Mouse (Mus musculus) MEL (cell line): ENCODE results near the gene Nfxl1. TPM values are rescaled to one million over a fixed set of nuclear protein-coding genes. Genes with fewer than 3 reads are reported as not detected.
A peak's percentile ranks its signal among the peaks of the same experiment; 100 is the strongest.

Experiments used
- DNase-seq: peaks from one replicate; pipeline ENCODE4 v3.0.0; 2011; ENCODE audit warnings: low read depth, low spot score
- H3K27ac ChIP-seq: 2 replicates; pipeline ENCODE4 v1.5.1; 2012; ENCODE audit warnings: low read depth, mild to moderate bottlenecking, control low read depth, low read length, moderate library complexity; ENCODE audit not compliant: control insufficient read depth
- H3K27me3 ChIP-seq, 2 experiments: fragments of 150-350 bp in 1 of 2; sonication (generic) in 1 of 2; 2 replicates each; pipeline ENCODE4 v1.6.1; 2012; ENCODE audit warnings: low read length in 2 of 2, mild to moderate bottlenecking in 2 of 2, improper control_type of control experiment in 1 of 2, moderate library complexity in 1 of 2; ENCODE audit not compliant: insufficient read depth in 2 of 2, control insufficient read depth in 1 of 2
- H3K36me3 ChIP-seq, 2 experiments: 2 replicates each; pipeline ENCODE4 v1.6.1; 2012 to 2014; ENCODE audit warnings: low read length in 2 of 2, improper control_type of control experiment in 1 of 2, inconsistent platforms in 1 of 2, mild to moderate bottlenecking in 1 of 2; ENCODE audit not compliant: insufficient read depth in 2 of 2, control insufficient read depth in 1 of 2
- H3K4me1 ChIP-seq, 2 experiments: fragments of 150-350 bp in 1 of 2; sonication (generic) in 1 of 2; 2 replicates each; pipeline ENCODE4 v1.6.1; 2012; ENCODE audit warnings: low read length in 2 of 2, improper control_type of control experiment in 1 of 2, mild to moderate bottlenecking in 1 of 2; ENCODE audit not compliant: insufficient read depth in 2 of 2, control insufficient read depth in 1 of 2
- H3K4me3 ChIP-seq, 2 experiments: fragments of 150-350 bp in 1 of 2; sonication (generic) in 1 of 2; 2 replicates each; pipeline ENCODE4 v1.5.1; 2012; ENCODE audit warnings: low read depth in 2 of 2, low read length in 2 of 2, mild to moderate bottlenecking in 2 of 2, moderate library complexity in 2 of 2, control low read depth in 1 of 2, improper control_type of control experiment in 1 of 2; ENCODE audit not compliant: control insufficient read depth in 1 of 2, insufficient read depth in 1 of 2
- H3K79me2 ChIP-seq: 2 replicates; pipeline ENCODE4 v1.6.1; 2012; ENCODE audit warnings: mild to moderate bottlenecking, low read length, moderate library complexity; ENCODE audit not compliant: control insufficient read depth, poor library complexity, insufficient read depth
- H3K9ac ChIP-seq: 2 replicates; pipeline ENCODE4 v1.6.1; 2012; ENCODE audit warnings: low read depth, mild to moderate bottlenecking, control low read depth, low read length, moderate library complexity; ENCODE audit not compliant: control insufficient read depth, poor library complexity, severe bottlenecking
- H3K9me3 ChIP-seq: fragments of 150-350 bp; sonication (generic); replicated peaks from 2 replicates; pipeline ENCODE4 v1.6.1; 2012; ENCODE audit warnings: mild to moderate bottlenecking, low read length, improper control_type of control experiment, moderate library complexity; ENCODE audit not compliant: insufficient read depth
- CHD1 ChIP-seq: IDR thresholded peaks from 2 replicates; pipeline ENCODE4 v1.6.1; 2012; ENCODE audit warnings: low read depth, mild to moderate bottlenecking, inconsistent platforms, low read length, improper control_type of control experiment
- CTCF ChIP-seq, 3 experiments: IDR thresholded peaks in 2 of 3; conservative IDR thresholded peaks in 1 of 3; 2 replicates each; pipeline ENCODE4 v1.5.1; 2011 to 2012; ENCODE audit warnings: low read length in 3 of 3, low read depth in 2 of 3, mild to moderate bottlenecking in 2 of 3, improper control_type of control experiment in 1 of 3, inconsistent platforms in 1 of 3, mixed read lengths in 1 of 3, moderate library complexity in 1 of 3; ENCODE audit not compliant: control insufficient read depth in 1 of 3, insufficient read depth in 1 of 3, poor library complexity in 1 of 3, severe bottlenecking in 1 of 3
- EP300 ChIP-seq, 2 experiments: IDR thresholded peaks; 2 replicates each; pipeline ENCODE4 v1.6.1; 2011; ENCODE audit warnings: improper control_type of control experiment in 2 of 2, low read length in 2 of 2, low read depth in 1 of 2, mild to moderate bottlenecking in 1 of 2
- GATA1 ChIP-seq: IDR thresholded peaks from 2 replicates; pipeline ENCODE4 v1.6.1; 2011; ENCODE audit warnings: low read depth, low read length, improper control_type of control experiment
- KAT2A ChIP-seq: conservative IDR thresholded peaks from 2 replicates; pipeline ENCODE4 v1.6.1; 2012; ENCODE audit warnings: low read depth, low read length, improper control_type of control experiment, inconsistent platforms
- MAFK ChIP-seq: IDR thresholded peaks from 2 replicates; pipeline ENCODE4 v1.6.1; 2011; ENCODE audit warnings: low read depth, mild to moderate bottlenecking, low read length, improper control_type of control experiment, borderline replicate concordance
- MAZ ChIP-seq: IDR thresholded peaks from 2 replicates; pipeline ENCODE4 v1.6.1; 2012; ENCODE audit warnings: low read depth, mild to moderate bottlenecking, inconsistent platforms, low read length, improper control_type of control experiment
- MEF2A ChIP-seq: IDR thresholded peaks from 2 replicates; pipeline ENCODE4 v1.6.1; 2014; ENCODE audit warnings: low read depth, mild to moderate bottlenecking, inconsistent platforms, low read length, improper control_type of control experiment; ENCODE audit not compliant: poor library complexity, insufficient replicate concordance, severe bottlenecking; ENCODE audit errors: extremely low read depth
- MXI1 ChIP-seq: IDR thresholded peaks from 2 replicates; pipeline ENCODE4 v1.6.1; 2011; ENCODE audit warnings: mild to moderate bottlenecking, low read depth, low read length, improper control_type of control experiment
- NELFE ChIP-seq: IDR thresholded peaks from 2 replicates; pipeline ENCODE4 v1.6.1; 2011; ENCODE audit warnings: low read depth, low read length, improper control_type of control experiment
- NRF1 ChIP-seq: IDR thresholded peaks from 2 replicates; pipeline ENCODE4 v1.6.1; 2014; ENCODE audit warnings: low read depth, mild to moderate bottlenecking, inconsistent platforms, low read length, improper control_type of control experiment, moderate library complexity; ENCODE audit not compliant: poor library complexity, insufficient read depth, severe bottlenecking
- POLR2A ChIP-seq, 2 experiments: IDR thresholded peaks; 2 replicates each; pipeline ENCODE4 v1.6.1; 2011 to 2012; ENCODE audit warnings: low read length in 2 of 2, mild to moderate bottlenecking in 2 of 2, control low read depth in 1 of 2, improper control_type of control experiment in 1 of 2, low read depth in 1 of 2, moderate library complexity in 1 of 2; ENCODE audit not compliant: control insufficient read depth in 1 of 2, insufficient read depth in 1 of 2, poor library complexity in 1 of 2
- POLR2AphosphoS5 ChIP-seq: IDR thresholded peaks from 2 replicates; pipeline ENCODE4 v1.6.1; 2012; ENCODE audit warnings: low read depth, borderline replicate concordance, mild to moderate bottlenecking, inconsistent platforms, low read length, moderate library complexity, mixed read lengths
- RAD21 ChIP-seq: IDR thresholded peaks from 2 replicates; pipeline ENCODE4 v1.6.1; 2011; ENCODE audit warnings: mild to moderate bottlenecking, low read depth, low read length, improper control_type of control experiment
- SIN3A ChIP-seq: IDR thresholded peaks from 2 replicates; pipeline ENCODE4 v1.6.1; 2012; ENCODE audit warnings: low read length, improper control_type of control experiment, inconsistent platforms
- TCF12 ChIP-seq: IDR thresholded peaks from 2 replicates; pipeline ENCODE4 v1.6.1; 2014; ENCODE audit warnings: low read depth, mild to moderate bottlenecking, inconsistent platforms, low read length, improper control_type of control experiment, moderate library complexity
- USF2 ChIP-seq, 2 experiments: IDR thresholded peaks; 2 replicates each; pipeline ENCODE4 v1.6.1; 2011 to 2012; ENCODE audit warnings: improper control_type of control experiment in 2 of 2, low read length in 2 of 2, borderline replicate concordance in 1 of 2, inconsistent platforms in 1 of 2, low read depth in 1 of 2, mild to moderate bottlenecking in 1 of 2; ENCODE audit not compliant: insufficient read depth in 1 of 2
- ZKSCAN1 ChIP-seq: IDR thresholded peaks from 2 replicates; pipeline ENCODE4 v1.6.1; 2012; ENCODE audit warnings: low read depth, mild to moderate bottlenecking, inconsistent platforms, low read length, improper control_type of control experiment, moderate library complexity
- polyA plus RNA-seq, 2 experiments: library from polyadenylated mRNA; stranded (reverse) in 1 of 2; unstranded in 1 of 2; fragments of >175 nt in 1 of 2; fragments of >200 nt in 1 of 2; gene quantifications; 2 replicates each; pipeline versions ENCODE4 v1.2.1 to v1.2.4; 2012; ENCODE audit warnings: low replicate concordance in 2 of 2, low read depth in 1 of 2; ENCODE audit not compliant: insufficient read length in 2 of 2, insufficient read depth in 1 of 2, missing spikeins in 1 of 2
- total RNA-seq: library from RNA; depleted of rRNA; stranded (reverse); fragments of 300-350 nt; gene quantifications from 2 replicates; pipeline ENCODE4 v1.2.3, GENCODE M21; 2012

Gene Nfxl1
- total and polyA plus RNA-seq, 3 experiments = 13.5 to 18.9 TPM; not detected in 1

DNA sequence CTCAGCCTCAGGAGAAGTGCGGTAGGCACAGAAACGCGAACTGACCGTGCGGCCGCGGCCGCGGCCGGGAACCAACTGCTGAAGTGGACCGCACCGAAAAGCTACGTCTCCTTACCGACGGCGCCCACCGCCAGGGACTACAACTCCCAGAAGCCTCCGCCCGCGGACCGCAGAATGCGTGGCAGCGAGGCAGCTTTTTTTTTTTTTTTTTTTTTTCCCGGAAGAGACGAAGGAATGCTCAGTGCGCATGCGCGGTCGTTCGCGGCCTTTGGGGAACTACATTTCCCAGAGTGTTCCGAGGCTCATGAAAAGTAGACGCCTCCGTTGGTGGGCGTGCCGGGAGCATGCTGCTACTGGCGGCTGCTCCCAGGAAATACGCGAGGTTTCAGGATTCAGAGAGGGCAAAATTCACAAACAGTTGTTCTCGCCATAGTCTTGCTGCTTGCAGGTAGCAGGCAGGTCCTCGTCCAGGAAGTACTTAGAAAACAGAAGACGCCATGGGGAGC is at the start of gene Nfxl1 (continued):
- TF ChIP-seq MEF2A (no peak), TCF12 (peak; percentile 67), POLR2A (IDR thresholded peaks at IDR 0.05; ENCODE audit: control insufficient read depth in 1 of 2, insufficient read depth in 1 of 2, low read depth in 1 of 2, low read length in 2 of 2, poor library complexity in 1 of 2) (peak; percentile 49 to 87)

DNA sequence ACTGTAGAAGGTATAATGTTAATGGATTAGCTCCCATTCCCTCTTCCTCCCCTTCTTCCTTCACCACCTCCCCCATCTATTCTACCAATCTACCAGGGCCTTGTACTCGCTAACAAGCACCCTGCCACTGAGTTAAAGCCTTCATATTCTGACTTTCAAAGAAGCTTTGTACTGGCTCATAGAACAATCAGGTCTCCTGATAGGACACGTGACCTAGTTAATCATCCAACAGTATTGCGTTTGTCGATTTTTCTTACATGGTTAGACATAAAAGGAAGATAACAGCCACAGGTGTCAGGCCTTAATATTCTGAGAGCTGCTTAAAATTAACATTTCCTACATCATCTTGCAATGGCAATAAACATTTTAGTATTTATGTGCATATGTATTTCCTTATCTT is 43.7 kb upstream of the Nfxl1 start:
- H3K4me3 ChIP-seq = no peak overlapping the region
- H3K27ac ChIP-seq = no peak overlapping the region
- TF ChIP-seq SIN3A = no peak
- TF ChIP-seq EP300 (IDR thresholded peaks at IDR 0.05; ENCODE audit: low read depth in 1 of 2, low read length in 2 of 2) = no peak
- no peak for TF ChIP-seq GATA1
- TF ChIP-seq MXI1 = no peak
- TF ChIP-seq TCF12 = no peak
- TF ChIP-seq POLR2AphosphoS5 = no peak
- TF ChIP-seq NELFE = no peak
- TF ChIP-seq KAT2A = no peak
- TF ChIP-seq MAZ = no peak
- no peak for TF ChIP-seq USF2 (IDR thresholded peaks at IDR 0.05; ENCODE audit: borderline replicate concordance in 1 of 2, insufficient read depth in 1 of 2, low read depth in 1 of 2, low read length in 2 of 2)
- no peak for TF ChIP-seq CTCF (IDR thresholded peaks at IDR 0.05 in 2 of 3, conservative IDR thresholded peaks at IDR 0.05 in 1 of 3; ENCODE audit: control insufficient read depth in 1 of 3, insufficient read depth in 1 of 3, low read depth in 2 of 3, low read length in 3 of 3, poor library complexity in 1 of 3, severe bottlenecking in 1 of 3)
- TF ChIP-seq RAD21 = no peak
- TF ChIP-seq ZKSCAN1 = no peak
- TF ChIP-seq MAFK = no peak
- TF ChIP-seq MEF2A = no peak
- no peak for TF ChIP-seq NRF1
- TF ChIP-seq CHD1 = no peak
- H3K9ac ChIP-seq = no peak overlapping the region
- H3K79me2 ChIP-seq = no peaks in the 10 kb centered on the region
- no peaks in the 10 kb centered on the region for H3K9me3 ChIP-seq
- no peak for DNase-seq
- H3K36me3 ChIP-seq = no peaks in the 10 kb centered on the region
- H3K27me3 ChIP-seq = peaks cover 0 to 2% of the 10 kb centered on the region in 2 experiments; a peak in 2 of 4 replicates
- no peaks in the 10 kb centered on the region for H3K4me1 ChIP-seq
